Mouse (Mus musculus) mouse embryonic stem cell (cell line): Measurements from ENCODE around the gene Zdhhc4.

Experiments used
- in situ Hi-C, 2 experiments: fragments of 300-500 bp; cut with MboI; formaldehyde crosslinking; loops; 1 replicate in 1 of 2; 3 replicates in 1 of 2; pipeline ENCODE4 v1.14.3; 2019 to 2020; ENCODE audit warnings: low sequenced_read_pairs in 2 of 2, low pct_unique_long_range_greater_than_20kb in 1 of 2, mixed read lengths in 1 of 2; ENCODE audit not compliant: unreplicated experiment in 1 of 2

The Zdhhc4 gene

GRCm38 (mm10) chr5:143328690-143329495, at the start of gene Zdhhc4:
Zdhhc4 (minus strand) TSS chr5:143329256.
- in situ Hi-C loops = no loop called here

- in situ Hi-C loops = no loop called here
Observed at GRCm38 (mm10) chr5:143376156-143376555, 47.1 kb upstream of the Zdhhc4 start.

- in situ Hi-C loops = no loop called here
Observed at GRCm38 (mm10) chr5:143375242-143375641, 46.2 kb upstream of the Zdhhc4 start.

- in situ Hi-C loops = no loop called here
Observed at GRCm38 (mm10) chr5:143372818-143373217, 43.8 kb upstream of the Zdhhc4 start.

- in situ Hi-C loops = no loop called here
Observed at GRCm38 (mm10) chr5:143371146-143371510, 42.1 kb upstream of the Zdhhc4 start.

GRCm38 (mm10) chr5:143370416-143371145, 41.5 kb upstream of the Zdhhc4 start:
- in situ Hi-C loops = no loop called here

GRCm38 (mm10) chr5:143369611-143370255, 40.7 kb upstream of the Zdhhc4 start:
- in situ Hi-C loops = no loop called here

- in situ Hi-C loops = no loop called here
Observed at GRCm38 (mm10) chr5:143367931-143368330, 38.9 kb upstream of the Zdhhc4 start.

GRCm38 (mm10) chr5:143363678-143364615, 34.9 kb upstream of the Zdhhc4 start:
- in situ Hi-C loops = no loop called here

- in situ Hi-C loops = no loop called here
Observed at GRCm38 (mm10) chr5:143361428-143361827, 32.4 kb upstream of the Zdhhc4 start.

GRCm38 (mm10) chr5:143360000-143360399, 30.9 kb upstream of the Zdhhc4 start:
- in situ Hi-C loops = no loop called here

GRCm38 (mm10) chr5:143359263-143359662, 30.2 kb upstream of the Zdhhc4 start:
- in situ Hi-C loops = no loop called here

- in situ Hi-C loops = no loop called here
Observed at GRCm38 (mm10) chr5:143357564-143357963, 28.5 kb upstream of the Zdhhc4 start.

GRCm38 (mm10) chr5:143356686-143357388, 27.8 kb upstream of the Zdhhc4 start, which contains the start of gene Grid2ip:
Grid2ip (plus strand) TSS chr5:143357338.
- in situ Hi-C loops = no loop called here

- in situ Hi-C loops = no loop called here
Observed at GRCm38 (mm10) chr5:143356017-143356416, 27.0 kb upstream of the Zdhhc4 start.

- in situ Hi-C loops = no loop called here
Observed at GRCm38 (mm10) chr5:143346367-143346766, 17.3 kb upstream of the Zdhhc4 start.

- in situ Hi-C loops = no loop called here
Observed at GRCm38 (mm10) chr5:143339603-143340002, 10.5 kb upstream of the Zdhhc4 start.

GRCm38 (mm10) chr5:143336559-143336958, 7.5 kb upstream of the Zdhhc4 start:
- in situ Hi-C loops = no loop called here
